Mouse (Mus musculus) hindbrain, embryonic 13.5 days (tissue): Measurements from ENCODE around the gene Flt3l. TPM values are rescaled to one million over a fixed set of nuclear protein-coding genes. Genes with fewer than 3 reads are reported as not detected.
A peak's percentile ranks its signal among the peaks of the same experiment; 100 is the strongest.

Experiments
- ATAC-seq: fragments of 200-750 bp; cut with Nextera tagmentation; 2 replicates; pipeline ENCODE4 v1.8.0; 2017; ENCODE audit warnings: moderate TSS enrichment; ENCODE audit not compliant: low FRiP score
- H3K27ac ChIP-seq: fragments of 300-500 bp; sonication (generic); 2 replicates; pipeline ENCODE4 v1.5.1; 2015; ENCODE audit warnings: inconsistent platforms, mild to moderate bottlenecking, moderate library complexity
- H3K27me3 ChIP-seq: fragments of 300-500 bp; sonication (generic); 2 replicates; pipeline ENCODE4 v1.6.1; 2015; ENCODE audit warnings: mild to moderate bottlenecking, inconsistent platforms
- H3K36me3 ChIP-seq: fragments of 300-500 bp; sonication (generic); 2 replicates; pipeline ENCODE4 v1.6.1; 2015; ENCODE audit warnings: mild to moderate bottlenecking, inconsistent platforms
- H3K4me1 ChIP-seq: fragments of 300-500 bp; sonication (generic); replicated peaks from 2 replicates; pipeline ENCODE4 v1.6.1; 2015; ENCODE audit warnings: inconsistent platforms
- H3K4me2 ChIP-seq: fragments of 300-500 bp; sonication (generic); 2 replicates; pipeline ENCODE4 v1.6.1; 2015; ENCODE audit warnings: inconsistent platforms, mild to moderate bottlenecking, moderate library complexity
- H3K4me3 ChIP-seq: fragments of 300-500 bp; sonication (generic); 2 replicates; pipeline ENCODE4 v1.5.1; 2015; ENCODE audit warnings: mild to moderate bottlenecking, inconsistent platforms
- H3K9ac ChIP-seq: fragments of 300-500 bp; sonication (generic); 2 replicates; pipeline ENCODE4 v1.6.1; 2015; ENCODE audit warnings: mild to moderate bottlenecking, inconsistent platforms
- H3K9me3 ChIP-seq: fragments of 300-500 bp; sonication (generic); 2 replicates; pipeline ENCODE4 v1.6.1; 2016; ENCODE audit warnings: inconsistent platforms
- WGBS: fragments of 180-500 bp; shearing (Covaris S2); methylation state at CpG from one replicate; pipeline ENCODE4 v1.1.7; 2015; 5-methylcytosine and 5-hydroxymethylcytosine counted together
- polyA plus RNA-seq: library from polyadenylated mRNA; unstranded; fragments of >200 nt; fragmentation: Nextera tagmentation; extraction: Ambion mirVana; gene quantifications from 2 replicates; pipeline ENCODE4 v1.2.1, GENCODE M21; 2015

Flt3l gene
- polyA plus RNA-seq, 1 experiment from 2014 or later, result 1.6 TPM

DNA sequence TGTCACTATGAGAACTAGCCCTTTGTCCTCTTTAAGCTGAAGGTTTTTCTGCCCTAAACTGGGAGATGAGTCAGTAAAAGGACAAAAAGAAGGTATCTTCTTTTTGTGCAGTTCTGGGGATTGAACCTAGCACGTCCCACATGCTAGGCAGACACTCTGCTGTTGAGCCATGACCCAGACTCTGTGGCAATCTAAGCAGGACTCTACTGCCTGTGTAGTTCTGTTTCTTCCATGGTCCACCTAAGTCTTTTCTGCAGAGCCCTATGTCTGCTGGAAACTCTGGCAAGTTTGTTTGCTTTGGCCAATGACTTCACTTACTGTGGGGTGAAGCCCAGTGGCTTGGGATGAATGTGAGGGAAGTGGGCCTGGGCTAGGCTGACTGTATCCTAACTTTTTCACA, 2.2 kb upstream of the Flt3l start:
- 84% methylated on average over 1 of the region's 1 CpGs for WGBS
- Histone ChIP-seq H3K27ac (no peak overlapping the region), H3K4me2 (no peak overlapping the region), H3K36me3 (peaks cover 10% of the 10 kb centered on the region), H3K9ac (no peak overlapping the region), H3K4me3 (no peak overlapping the region), H3K27me3 (peaks cover 35% of the 10 kb centered on the region), H3K4me1 (peaks cover 12% of the 10 kb centered on the region), H3K9me3 (no peaks in the 10 kb centered on the region)
- ATAC-seq, result no peak

DNA sequence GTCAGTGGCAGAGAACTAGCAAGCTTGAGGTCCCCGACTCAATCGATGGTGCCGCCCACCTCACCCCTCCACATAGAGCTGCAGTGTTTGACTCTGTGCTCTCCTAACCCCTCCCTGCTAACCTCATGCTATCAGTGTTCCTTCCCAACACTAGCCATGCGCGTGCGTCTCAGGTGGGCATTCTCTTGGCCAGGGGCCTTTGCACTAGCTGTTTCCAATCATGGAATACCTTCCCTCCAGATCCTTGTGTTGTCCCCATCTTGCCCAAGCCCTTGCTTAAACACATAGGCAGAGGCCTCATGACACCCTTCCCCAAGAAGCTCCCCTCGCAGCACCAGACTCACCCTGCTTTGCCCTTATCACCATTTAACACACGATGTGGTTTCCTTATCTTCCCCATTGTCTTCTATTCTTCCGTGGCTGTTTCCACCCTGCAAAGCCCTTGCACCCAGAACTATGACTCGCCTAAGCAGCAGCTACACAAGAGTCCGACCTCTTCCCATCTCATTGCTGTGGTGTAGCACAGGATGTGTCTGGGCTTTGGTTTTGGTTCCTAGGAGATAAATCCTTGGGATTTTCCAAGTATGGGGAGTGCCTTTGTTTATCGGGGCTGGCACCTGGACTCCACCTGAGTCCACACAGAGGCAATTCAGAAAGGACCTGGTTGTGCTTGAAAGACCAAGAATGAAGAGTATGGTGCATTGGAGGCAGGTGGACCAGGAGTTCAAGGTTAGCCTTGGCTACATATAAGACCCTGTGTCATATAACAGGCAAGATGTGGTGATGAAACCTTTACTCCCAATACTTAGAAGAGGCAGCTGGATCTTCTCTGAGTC, 1.2 kb upstream of the Flt3l start:
- Histone ChIP-seq H3K4me3 (no peak overlapping the region), H3K4me2 (no peak overlapping the region), H3K27me3 (peaks cover 35% of the 10 kb centered on the region), H3K9ac (no peak overlapping the region), H3K36me3 (0 out of 2 replicates have a peak, but pooled peaks cover under 1% of the 10 kb centered on the region), H3K4me1 (peaks cover 12% of the 10 kb centered on the region), H3K9me3 (no peaks in the 10 kb centered on the region), H3K27ac (no peak overlapping the region)
- no peak for ATAC-seq
- 89% methylated on average over 12 of the region's 12 CpGs for WGBS

DNA sequence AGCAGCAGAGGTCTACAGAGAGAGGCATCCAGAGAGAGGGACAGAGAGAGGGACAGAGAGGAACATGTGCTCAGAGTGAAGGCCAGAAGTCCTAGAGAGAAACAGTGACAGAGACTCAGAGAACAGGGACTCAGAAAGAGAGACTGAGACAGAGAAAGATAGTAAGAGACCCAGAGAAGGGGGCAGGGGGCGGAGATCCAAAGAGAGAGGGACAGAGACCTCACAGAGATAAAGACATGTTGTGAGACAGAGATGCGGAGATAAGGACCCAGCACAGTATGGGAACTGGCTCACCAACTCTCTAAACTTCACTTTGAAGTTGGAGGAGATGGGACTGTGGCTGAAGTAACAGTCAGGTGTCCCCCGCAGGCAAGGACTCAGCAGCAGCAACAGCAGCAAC, 862 bp downstream of the Flt3l start:
- no peaks in the 10 kb centered on the region for H3K36me3 ChIP-seq
- peak overlapping the region; percentile 62; the same call in 1 of the 2 replicates for H3K9ac ChIP-seq
- H3K4me3 ChIP-seq, result peak overlapping the region; percentile 39; the same call in 1 of the 2 replicates
- 76% methylated on average over 3 of the region's 3 CpGs for WGBS
- peaks cover 35% of the 10 kb centered on the region for H3K27me3 ChIP-seq
- H3K4me2 ChIP-seq, result peak overlapping the region; percentile 58; the same call in 1 of the 2 replicates
- no peak overlapping the region for H3K27ac ChIP-seq
- peaks cover 12% of the 10 kb centered on the region for H3K4me1 ChIP-seq
- no peak for ATAC-seq
- H3K9me3 ChIP-seq, result no peaks in the 10 kb centered on the region

DNA sequence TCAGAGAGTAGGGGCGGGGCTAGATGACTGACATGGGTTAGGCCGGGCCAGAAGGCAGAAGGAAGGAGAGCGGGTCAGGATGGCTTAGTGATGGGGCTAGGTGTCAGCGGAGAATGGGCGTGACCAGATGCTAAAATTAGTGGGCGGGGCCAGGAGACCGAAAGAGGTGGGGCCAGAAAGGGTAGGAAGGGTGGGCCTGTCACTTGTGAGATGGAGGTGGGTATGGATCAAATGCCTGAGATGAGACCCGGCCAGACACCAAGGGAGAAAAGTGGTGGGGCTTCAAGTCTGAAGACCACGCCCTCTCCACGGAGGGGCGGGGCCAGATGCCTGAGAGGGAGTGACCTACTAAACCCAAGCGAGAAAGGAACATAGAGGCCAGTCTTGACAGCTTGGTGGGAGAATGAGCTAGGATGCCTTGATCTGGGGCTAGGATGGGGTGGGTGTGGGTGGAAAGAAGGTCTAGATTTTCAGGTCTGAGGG, 1.6 kb downstream of the Flt3l start:
- H3K27me3 ChIP-seq, result peaks cover 35% of the 10 kb centered on the region
- ATAC-seq, result no peak
- no peak overlapping the region for H3K27ac ChIP-seq
- H3K4me1 ChIP-seq, result peaks cover 18% of the 10 kb centered on the region
- H3K9ac ChIP-seq, result no peak overlapping the region
- no peaks in the 10 kb centered on the region for H3K9me3 ChIP-seq
- WGBS, result 10% methylated on average over 12 of the region's 12 CpGs
- H3K4me2 ChIP-seq, result no peak overlapping the region
- H3K4me3 ChIP-seq, result no peak overlapping the region
- H3K36me3 ChIP-seq, result no peaks in the 10 kb centered on the region

DNA sequence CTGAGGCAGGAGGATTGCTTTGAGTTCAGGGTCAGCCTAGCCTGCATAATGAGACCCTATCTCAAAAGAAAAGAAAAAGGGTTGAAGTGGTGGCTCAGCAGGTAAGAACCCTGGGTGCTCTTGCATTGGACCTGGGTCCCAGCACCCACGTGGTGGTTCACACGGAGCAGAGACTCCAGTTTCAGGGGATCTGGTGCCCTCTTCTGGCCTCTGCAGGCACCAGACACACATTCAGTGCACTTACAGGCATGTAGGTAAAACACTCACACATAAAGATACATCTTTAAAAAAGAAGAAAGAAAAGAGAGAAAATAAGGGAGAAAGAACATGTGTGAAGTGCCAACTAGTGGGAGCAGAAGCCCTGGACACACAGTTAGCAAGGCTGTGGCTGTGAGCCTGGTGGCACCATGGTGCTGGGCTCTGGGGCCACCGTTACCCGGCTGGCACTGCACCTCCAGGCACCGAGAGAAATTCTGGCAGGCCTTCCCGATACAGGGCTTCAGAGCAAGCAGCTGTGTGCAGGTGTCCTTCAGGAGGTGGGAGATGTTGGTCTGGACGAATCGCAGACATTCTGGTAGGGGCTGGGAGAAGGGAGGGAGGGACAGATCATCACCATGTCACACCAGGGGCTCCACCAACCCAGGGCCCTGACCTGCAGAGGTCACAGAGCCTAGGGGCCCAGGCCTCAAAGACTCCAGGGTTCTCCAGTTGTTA, 2.6 kb downstream of the Flt3l start:
- WGBS, result 81% methylated on average over 8 of the region's 8 CpGs
- no peak overlapping the region for H3K4me3 ChIP-seq
- H3K27me3 ChIP-seq, result peaks cover 35% of the 10 kb centered on the region
- no peaks in the 10 kb centered on the region for H3K9me3 ChIP-seq
- no peaks in the 10 kb centered on the region for H3K36me3 ChIP-seq
- no peak for ATAC-seq
- no peak overlapping the region for H3K27ac ChIP-seq
- no peak overlapping the region for H3K4me2 ChIP-seq
- H3K4me1 ChIP-seq, result peaks cover 22% of the 10 kb centered on the region
- no peak overlapping the region for H3K9ac ChIP-seq

DNA sequence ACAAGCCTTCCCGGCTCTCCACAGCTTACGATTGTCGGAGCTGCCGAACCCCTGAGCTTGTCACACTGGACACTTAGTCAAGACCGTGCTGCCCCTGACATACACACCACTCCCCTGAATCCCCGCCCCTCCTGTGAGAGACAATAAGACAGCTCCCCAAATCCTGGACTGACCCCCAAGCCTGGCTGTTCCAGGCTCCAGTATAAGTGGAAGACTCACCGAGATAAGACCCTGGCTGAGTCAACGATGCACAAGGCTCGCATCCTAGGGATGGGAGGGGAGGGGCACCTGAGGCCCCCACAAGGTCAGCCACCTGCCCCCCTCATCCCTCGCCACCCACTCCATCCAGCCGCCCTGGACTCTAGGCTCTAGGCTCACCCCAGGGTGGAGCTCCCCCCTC, 4.4 kb downstream of the Flt3l start:
- Histone ChIP-seq H3K27me3 (peaks cover 23% of the 10 kb centered on the region), H3K4me3 (no peak overlapping the region), H3K4me2 (no peak overlapping the region), H3K9me3 (no peaks in the 10 kb centered on the region), H3K27ac (no peak overlapping the region), H3K9ac (no peak overlapping the region), H3K4me1 (peaks cover 31% of the 10 kb centered on the region), H3K36me3 (peaks cover 7% of the 10 kb centered on the region)
- ATAC-seq, result no peak
- WGBS, result 76% methylated on average over 11 of the region's 11 CpGs

DNA sequence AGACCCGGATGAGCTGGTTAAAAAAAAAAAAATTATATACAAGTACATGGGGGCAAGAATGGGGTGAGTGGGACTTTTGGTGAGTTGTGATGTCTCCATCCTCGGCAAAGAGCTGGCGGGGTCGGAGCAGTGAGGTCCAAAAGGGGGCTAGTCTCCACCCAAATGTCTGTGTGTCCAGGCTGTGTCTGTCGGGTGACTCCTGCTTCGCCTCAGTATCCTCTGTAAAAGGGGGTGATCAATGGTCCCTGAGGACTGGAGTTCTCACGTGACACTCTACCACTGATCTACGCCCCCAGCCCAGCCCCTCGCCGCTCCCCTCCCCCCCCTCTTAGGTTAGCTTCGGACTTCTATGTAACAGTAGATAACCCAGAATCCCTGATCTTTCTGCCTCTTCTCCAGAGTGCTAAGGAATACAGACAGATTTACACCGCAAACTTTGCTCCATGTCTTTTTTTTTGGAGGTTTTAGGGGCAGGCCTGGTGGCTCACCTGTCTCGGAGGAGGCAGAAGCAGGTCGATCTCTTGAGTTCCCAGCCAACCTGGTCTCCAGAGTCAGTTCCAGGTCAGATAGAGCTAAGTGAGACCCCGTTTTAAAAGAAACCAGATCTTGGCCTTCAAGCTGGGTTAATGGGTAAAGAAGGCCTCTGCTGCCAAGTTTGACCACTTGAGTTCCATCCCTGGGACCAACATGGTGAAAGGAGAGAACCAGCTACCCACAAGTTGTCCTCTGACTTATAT, 6.3 kb downstream of the Flt3l start:
- Histone ChIP-seq H3K9me3 (no peaks in the 10 kb centered on the region), H3K36me3 (peaks cover 26% of the 10 kb centered on the region), H3K4me3 (peak overlapping the region; percentile 92), H3K9ac (peak overlapping the region; percentile 68), H3K4me2 (peak overlapping the region; percentile 61), H3K27ac (peak overlapping the region; percentile 95), H3K27me3 (peaks cover 9% of the 10 kb centered on the region; the same call in 1 of the 2 replicates), H3K4me1 (peaks cover 36% of the 10 kb centered on the region)
- no peak for ATAC-seq
- 52% methylated on average over 15 of the region's 15 CpGs for WGBS

DNA sequence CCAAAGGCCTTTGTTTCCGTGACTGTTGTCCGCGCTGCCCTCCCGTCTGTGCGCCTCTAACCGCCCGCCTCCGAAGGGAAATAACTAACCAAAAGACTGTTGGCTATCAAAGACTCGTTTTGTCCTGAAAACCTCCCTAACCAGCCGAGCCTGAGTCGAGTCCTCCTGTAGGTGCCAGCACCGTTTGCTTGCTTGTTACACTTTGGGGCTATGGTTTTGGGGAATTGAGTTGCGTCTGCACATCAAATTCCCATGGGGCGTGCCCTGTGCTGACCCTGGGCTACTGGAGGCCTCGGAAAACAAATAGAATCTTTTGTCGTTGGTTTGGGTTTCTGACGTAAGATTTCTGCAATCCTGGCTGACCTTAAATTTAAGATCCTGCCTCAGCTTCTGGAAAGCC, 6.9 kb downstream of the Flt3l start:
- no peak for ATAC-seq
- Histone ChIP-seq H3K4me1 (peaks cover 41% of the 10 kb centered on the region), H3K4me2 (peak overlapping the region; percentile 61), H3K36me3 (peaks cover 27% of the 10 kb centered on the region), H3K9ac (peak overlapping the region; percentile 68), H3K27ac (peak overlapping the region; percentile 95), H3K27me3 (0 out of 2 replicates have a peak, but pooled peaks cover 2% of the 10 kb centered on the region), H3K9me3 (no peaks in the 10 kb centered on the region), H3K4me3 (peak overlapping the region; percentile 92)
- under 1% methylated on average over 17 of the region's 17 CpGs for WGBS

DNA sequence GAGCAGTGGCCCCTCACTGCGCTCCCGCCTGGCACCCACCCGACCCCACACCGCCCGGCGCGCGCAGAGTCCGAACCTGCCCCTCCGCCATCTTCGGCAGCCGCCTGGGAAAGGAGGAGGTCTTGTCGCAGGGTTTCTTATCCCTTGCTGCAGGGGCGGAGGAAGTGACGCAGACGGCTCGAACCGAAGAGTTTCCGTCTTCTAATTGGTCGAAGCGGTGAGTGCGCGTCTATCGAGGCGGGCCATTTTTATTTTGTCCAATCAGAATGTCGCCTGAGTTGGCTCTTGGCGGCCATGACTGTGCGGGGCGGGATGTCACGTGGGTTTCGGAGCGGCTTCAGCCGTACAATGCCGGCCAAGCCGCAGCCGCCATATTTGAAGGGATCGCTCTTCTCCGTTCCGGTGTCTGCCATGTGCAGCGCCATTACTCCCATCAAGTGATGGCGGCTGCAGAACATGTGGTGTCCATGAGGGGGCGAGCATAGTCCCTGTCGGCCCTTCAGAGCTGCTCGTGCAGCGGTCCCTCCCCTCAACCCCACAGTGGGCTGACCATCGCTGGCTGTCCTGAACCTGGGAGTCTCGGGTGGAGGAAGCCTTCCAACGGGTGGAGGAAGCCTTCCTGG, 7.5 kb downstream of the Flt3l start, which contains the start of gene Rpl13a:
Gene Rpl13a (minus strand): TSS at position 138 of the 623 bp plus-strand sequence.
- Histone ChIP-seq H3K27me3 (0 out of 2 replicates have a peak, but pooled peaks cover 1% of the 10 kb centered on the region), H3K4me1 (peaks cover 41% of the 10 kb centered on the region), H3K9ac (peak within 1 kb of the TSS; percentile 99), H3K9me3 (no peaks in the 10 kb centered on the region), H3K4me2 (peak within 1 kb of the TSS; percentile 96), H3K27ac (peak within 1 kb of the TSS; percentile 95), H3K36me3 (peaks cover 27% of the 10 kb centered on the region), H3K4me3 (peak within 1 kb of the TSS; percentile 92)
- WGBS, result under 1% methylated on average over 48 of the region's 48 CpGs
- peak; percentile 94 for ATAC-seq

DNA sequence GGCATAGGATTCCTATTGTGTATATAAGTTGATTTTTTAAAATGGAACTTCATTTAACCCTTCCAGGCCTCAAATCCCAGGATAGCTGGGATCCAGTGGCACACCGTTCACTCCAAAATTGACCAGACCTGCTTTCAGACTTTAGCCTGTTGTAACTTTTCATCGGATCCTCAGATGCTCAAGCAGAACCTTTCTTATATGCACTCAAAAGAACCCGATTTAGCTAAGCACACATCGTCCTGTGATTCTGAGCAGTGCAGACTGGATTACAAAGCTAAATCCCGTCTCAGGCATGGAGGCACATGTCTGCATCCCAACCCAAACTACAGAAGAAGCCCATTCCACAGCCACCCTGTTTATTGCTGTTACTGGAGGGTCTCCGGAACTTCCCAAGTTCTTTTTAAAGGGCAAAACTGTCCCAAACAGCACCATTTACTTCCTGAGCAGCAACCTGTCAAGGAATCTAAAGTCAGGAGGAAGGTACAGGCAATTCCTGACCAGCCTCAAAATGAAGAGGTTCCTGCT, 8.5 kb downstream of the Flt3l start:
- peak overlapping the region; percentile 96 for H3K4me2 ChIP-seq
- no peaks in the 10 kb centered on the region for H3K27me3 ChIP-seq
- peaks cover 49% of the 10 kb centered on the region for H3K4me1 ChIP-seq
- under 1% methylated on average over 6 of the region's 6 CpGs for WGBS
- no peaks in the 10 kb centered on the region for H3K9me3 ChIP-seq
- peaks cover 29% of the 10 kb centered on the region for H3K36me3 ChIP-seq
- H3K9ac ChIP-seq, result peak overlapping the region; percentile 99
- no peak for ATAC-seq
- peak overlapping the region; percentile 92 for H3K27ac ChIP-seq
- H3K4me3 ChIP-seq, result peak overlapping the region; percentile 92
